Mouse (Mus musculus) WW6 (cell line): ENCODE results near the gene Sccpdh.
"Not testable (repeated sequence)": the region's sequence is repeated elsewhere in the genome, so short reads cannot be mapped to it uniquely, and the experiment has no call there.

Experiments
- DNase-seq: peaks from one replicate; pipeline ENCODE4 v3.0.0-alpha.2; 2013; ENCODE audit warnings: low read depth, low spot score

Sccpdh gene

GRCm38 (mm10) chr1:179668013-179668805 is at the start of gene Sccpdh:
TSS of gene Sccpdh (plus strand) at chr1:179668210.
- peak; percentile 31 for DNase-seq

- no peak for DNase-seq
Observed at GRCm38 (mm10) chr1:179622665-179623064, 45.3 kb upstream of the Sccpdh start.

- DNase-seq, result no peak
Observed at GRCm38 (mm10) chr1:179623657-179624056, 44.4 kb upstream of the Sccpdh start.

GRCm38 (mm10) chr1:179624354-179624753 is 43.7 kb upstream of the Sccpdh start:
- DNase-seq, result no peak

GRCm38 (mm10) chr1:179627855-179628254 is 40.2 kb upstream of the Sccpdh start:
- no peak for DNase-seq

- DNase-seq, result no peak
Observed at GRCm38 (mm10) chr1:179628438-179629106, 39.4 kb upstream of the Sccpdh start.

- no peak for DNase-seq
Observed at GRCm38 (mm10) chr1:179629276-179629675, 38.7 kb upstream of the Sccpdh start.

- DNase-seq, result no peak
Observed at GRCm38 (mm10) chr1:179632746-179633413, 35.1 kb upstream of the Sccpdh start.

GRCm38 (mm10) chr1:179633414-179633752 is 34.6 kb upstream of the Sccpdh start:
- DNase-seq, result no peak

- no peak for DNase-seq
Observed at GRCm38 (mm10) chr1:179634159-179634558, 33.9 kb upstream of the Sccpdh start.

GRCm38 (mm10) chr1:179642726-179643125 is 25.3 kb upstream of the Sccpdh start:
- no peak for DNase-seq

- DNase-seq, result no peak
Observed at GRCm38 (mm10) chr1:179644151-179644550, 23.9 kb upstream of the Sccpdh start.

GRCm38 (mm10) chr1:179645101-179645979 is 22.7 kb upstream of the Sccpdh start:
- peak; percentile 60 for DNase-seq

GRCm38 (mm10) chr1:179645980-179646268 is 22.1 kb upstream of the Sccpdh start:
- DNase-seq, result no peak

- not testable (repeated sequence) for DNase-seq
Observed at GRCm38 (mm10) chr1:179648678-179649077, 19.3 kb upstream of the Sccpdh start.

GRCm38 (mm10) chr1:179649324-179649723 is 18.7 kb upstream of the Sccpdh start:
- DNase-seq, result no peak

GRCm38 (mm10) chr1:179650284-179650683 is 17.7 kb upstream of the Sccpdh start:
- DNase-seq, result no peak

- DNase-seq, result no peak
Observed at GRCm38 (mm10) chr1:179651224-179651623, 16.8 kb upstream of the Sccpdh start.

- no peak for DNase-seq
Observed at GRCm38 (mm10) chr1:179663065-179663464, 4.9 kb upstream of the Sccpdh start.

GRCm38 (mm10) chr1:179664309-179664930 is 3.6 kb upstream of the Sccpdh start:
- no peak for DNase-seq

- no peak for DNase-seq
Observed at GRCm38 (mm10) chr1:179666971-179667370, 1.0 kb upstream of the Sccpdh start.
